Mouse (Mus musculus): ENCODE measurements around the gene Vrtn.

Gene Vrtn

GRCm38 (mm10) chr12:84640654-84641053, at the start of gene Vrtn:
Gene Vrtn (plus strand): TSS chr12:84641019.
- DNase-seq = no peak

GRCm38 (mm10) chr12:84598324-84598723, 42.5 kb upstream of the Vrtn start:
- DNase-seq = no peak

DNA sequence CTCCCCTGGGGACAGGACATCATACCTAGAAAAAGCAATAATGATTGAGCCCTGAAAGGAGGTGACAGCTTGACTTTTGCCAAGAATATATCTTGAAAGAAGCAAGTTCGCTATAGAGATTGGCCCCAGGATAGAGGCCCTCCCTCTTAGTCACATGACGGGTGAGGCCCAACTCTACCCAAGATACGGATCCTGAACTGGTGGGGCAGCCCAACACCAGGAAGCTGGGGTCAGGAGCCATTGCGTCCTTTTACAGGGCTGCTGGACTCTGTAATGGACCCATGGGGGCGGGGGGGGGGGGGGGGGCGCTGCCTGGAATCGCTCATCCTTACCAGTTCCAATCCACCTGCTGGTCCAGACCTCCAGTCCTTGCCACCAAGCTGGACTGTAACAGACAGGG, 36.8 kb upstream of the Vrtn start:
- no peak for DNase-seq

DNA sequence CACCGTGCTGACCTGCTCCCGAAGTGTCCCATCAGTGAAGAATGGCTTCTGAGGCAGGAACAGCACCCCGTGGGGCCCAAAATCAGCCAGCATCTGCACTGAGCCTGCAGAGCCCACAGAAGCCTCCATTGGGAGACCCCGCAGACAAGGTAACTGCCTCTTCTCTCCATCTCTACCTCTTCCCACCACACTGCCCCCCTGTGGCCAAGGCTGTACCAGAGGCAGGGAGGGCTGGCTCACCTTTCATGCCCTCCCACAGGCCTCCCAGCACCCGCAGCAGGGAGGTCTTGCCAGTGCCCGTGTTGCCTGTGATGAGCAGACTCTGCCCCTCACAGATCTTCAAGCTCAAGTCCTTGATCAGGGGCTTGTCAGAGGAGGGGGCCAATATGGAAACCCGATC, 35.0 kb upstream of the Vrtn start:
- no peak for DNase-seq

- no peak for DNase-seq
These were observed 29.1 kb upstream of the Vrtn start for GRCm38 (mm10) chr12:84611718-84612117.

DNA sequence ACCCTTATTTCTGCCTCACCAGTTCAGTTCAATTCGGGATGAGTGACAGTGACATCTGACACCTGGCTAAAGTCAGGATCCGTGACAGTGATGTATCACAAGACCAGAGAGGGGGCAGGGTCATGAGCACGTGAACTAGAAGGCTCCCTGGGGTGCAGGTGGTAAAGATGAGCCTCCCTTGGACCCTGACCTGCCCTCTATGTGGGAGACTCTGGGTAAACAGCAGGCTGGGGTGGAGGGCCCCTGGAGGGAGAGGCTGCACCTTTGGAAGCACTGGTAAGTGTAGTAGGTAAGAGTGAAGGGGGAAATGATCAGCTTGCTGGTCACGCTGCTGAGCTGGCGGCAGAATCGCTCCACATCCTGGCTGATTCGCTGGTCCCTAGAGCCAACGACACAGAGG, 28.3 kb upstream of the Vrtn start:
- peak; percentile 83 for DNase-seq

GRCm38 (mm10) chr12:84614001-84614400, 26.8 kb upstream of the Vrtn start:
- DNase-seq = peak; percentile 45

- no peak for DNase-seq
These were observed 26.3 kb upstream of the Vrtn start for GRCm38 (mm10) chr12:84614524-84614923.

DNA sequence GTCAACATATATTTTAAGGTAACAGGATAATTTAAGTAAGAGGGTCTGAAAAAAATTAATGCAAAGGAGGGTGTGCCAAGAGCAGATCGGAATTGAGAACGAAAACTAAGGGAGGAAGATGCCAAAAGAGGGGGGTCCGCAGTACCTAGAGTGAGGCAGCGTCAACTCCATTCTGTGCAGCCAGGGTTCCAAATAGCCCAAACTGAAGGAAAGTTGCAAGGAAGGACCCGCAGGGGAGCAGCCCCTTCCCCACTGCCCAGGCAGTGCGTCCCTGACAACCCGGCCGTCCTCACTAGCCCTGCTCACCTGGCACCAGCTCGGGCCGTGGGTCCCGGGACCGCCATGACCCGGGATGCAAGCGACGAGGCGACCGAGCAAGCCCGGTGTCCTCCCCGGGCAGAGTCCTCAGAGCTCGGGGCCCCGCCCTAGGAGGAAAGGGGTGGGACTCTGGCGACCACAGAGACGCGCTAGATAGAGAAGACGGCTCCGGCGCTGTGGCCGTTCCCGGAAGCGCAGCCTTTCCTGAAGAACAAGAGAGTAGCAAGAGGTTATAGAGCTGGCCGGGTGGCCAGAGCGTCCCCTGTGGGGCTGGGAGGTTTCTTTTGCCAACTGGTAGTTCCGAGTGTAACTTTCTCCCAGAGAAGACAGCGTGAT, 23.7 kb upstream of the Vrtn start, which contains the start of gene Abcd4:
TSS of gene Abcd4 (minus strand) at position 437 of the 654 bp plus-strand sequence.
- DNase-seq = peak; percentile 98

GRCm38 (mm10) chr12:84617663-84618062, 23.2 kb upstream of the Vrtn start:
- DNase-seq = peak; percentile 47

- DNase-seq = peak; percentile 39
These were observed 19.8 kb upstream of the Vrtn start for GRCm38 (mm10) chr12:84620975-84621374.

DNA sequence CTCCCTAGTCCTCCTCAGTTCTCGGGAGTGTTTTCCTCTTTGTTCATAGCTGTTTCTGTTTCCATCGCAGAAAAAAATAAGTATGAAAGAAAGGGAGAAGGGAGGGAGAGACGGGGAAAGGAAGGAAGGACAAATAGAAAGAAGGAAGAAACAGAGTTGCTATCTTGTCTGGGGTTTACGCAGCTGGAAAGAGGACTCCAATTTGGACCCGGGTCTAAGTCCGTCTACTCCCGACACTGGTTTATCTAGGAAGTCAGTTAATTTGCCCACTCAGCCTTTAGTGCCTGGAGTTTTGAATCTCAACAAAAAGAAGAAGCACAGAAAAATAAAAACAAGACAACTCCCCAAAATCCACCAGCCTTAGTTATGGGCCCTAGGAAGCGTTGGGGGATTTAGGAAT, 16.2 kb upstream of the Vrtn start:
- peak; percentile 59 for DNase-seq

- DNase-seq = no peak
These were observed 15.7 kb upstream of the Vrtn start for GRCm38 (mm10) chr12:84625116-84625515.

DNA sequence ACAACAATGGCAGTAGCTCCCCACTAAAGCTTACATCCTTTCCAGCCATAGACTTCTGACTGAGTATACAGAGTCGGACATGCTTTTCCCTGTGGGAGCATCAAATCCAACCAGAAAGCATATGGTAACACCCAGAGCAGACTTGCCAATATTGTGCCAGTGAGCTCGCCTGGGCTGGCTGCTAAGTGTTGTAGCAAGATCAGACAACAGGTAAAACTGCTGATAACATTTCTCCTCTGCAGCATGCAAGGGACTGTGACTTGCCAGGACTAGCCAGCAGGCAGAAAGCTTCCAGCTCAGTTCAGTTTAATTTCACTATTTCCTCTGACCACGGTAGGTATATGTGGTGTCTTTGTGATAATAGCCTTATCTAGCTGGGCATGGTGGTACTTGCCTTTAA, 9.0 kb upstream of the Vrtn start:
- no peak for DNase-seq

DNA sequence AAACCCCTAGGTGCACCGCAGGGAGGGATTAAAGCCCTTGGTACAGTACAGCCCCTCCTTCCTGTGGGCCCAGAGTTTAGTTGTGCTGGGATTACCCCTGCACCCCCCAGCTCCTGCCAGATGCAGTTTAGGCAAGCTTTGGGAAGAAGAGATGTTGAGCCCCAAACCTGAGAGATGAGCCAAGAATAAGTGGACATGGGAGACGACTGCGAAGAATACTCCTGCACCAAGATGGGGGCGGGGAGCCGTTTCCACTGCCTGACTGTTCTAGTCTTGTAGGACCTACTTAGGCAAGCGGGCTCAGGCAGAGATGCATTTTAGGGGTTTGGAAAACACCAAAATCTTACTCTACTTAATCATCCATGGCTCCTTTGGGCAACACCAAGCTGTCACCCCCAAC, 566 bp upstream of the Vrtn start:
- DNase-seq = no peak

DNA sequence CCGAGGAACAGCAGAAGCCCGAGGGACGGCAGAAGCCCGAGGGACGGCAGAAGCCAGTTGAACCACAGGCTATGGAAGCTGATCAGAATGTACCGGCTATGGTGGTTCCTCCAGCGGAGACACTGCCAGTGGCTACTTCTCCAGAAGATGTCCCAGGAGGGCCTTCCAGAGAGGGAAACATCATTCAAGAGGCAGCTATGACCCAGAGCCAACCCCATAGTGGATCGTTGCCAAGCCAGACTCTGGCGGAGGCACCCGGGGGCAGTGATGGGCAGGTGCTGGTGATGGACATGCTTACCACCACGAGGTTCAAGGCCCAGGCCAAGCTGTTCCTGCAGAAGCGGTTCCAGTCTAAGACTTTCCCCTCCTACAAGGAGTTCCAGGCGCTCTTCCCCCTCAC, 9.4 kb downstream of the Vrtn start:
- no peak for DNase-seq

GRCm38 (mm10) chr12:84653912-84654311, 13.1 kb downstream of the Vrtn start:
- DNase-seq = peak; percentile 43

DNA sequence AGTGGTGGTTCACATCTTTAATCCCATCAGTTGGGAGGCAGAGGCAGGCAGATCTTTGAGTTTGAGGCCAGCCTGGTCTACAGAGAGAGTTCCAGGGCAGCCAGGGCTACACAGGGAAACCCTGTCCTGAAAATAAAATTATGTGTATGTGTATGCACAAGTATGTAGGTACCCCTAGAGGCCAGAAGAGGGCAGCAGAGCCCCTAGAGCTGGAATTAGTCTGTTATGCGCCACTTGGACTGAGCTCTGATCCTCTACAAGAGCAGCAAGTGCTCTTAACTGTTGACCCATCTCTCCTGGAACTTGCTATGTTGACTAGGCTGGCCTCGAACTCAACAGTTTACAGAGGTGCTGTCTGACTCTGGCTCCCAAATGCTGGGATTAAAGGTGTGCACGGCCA, 29.7 kb downstream of the Vrtn start:
- DNase-seq = no peak

GRCm38 (mm10) chr12:84671646-84672045, 30.8 kb downstream of the Vrtn start:
- no peak for DNase-seq

- DNase-seq = no peak
These were observed 34.1 kb downstream of the Vrtn start for GRCm38 (mm10) chr12:84674666-84675526.

GRCm38 (mm10) chr12:84676011-84676410, 35.2 kb downstream of the Vrtn start:
- no peak for DNase-seq

- DNase-seq = no peak
These were observed 43.8 kb downstream of the Vrtn start for GRCm38 (mm10) chr12:84684569-84684968.

GRCm38 (mm10) chr12:84686176-84686575, 45.4 kb downstream of the Vrtn start:
- no peak for DNase-seq

GRCm38 (mm10) chr12:84687531-84687930, 46.7 kb downstream of the Vrtn start:
- DNase-seq = no peak
